Mouse (Mus musculus) embryonic fibroblast, embryonic 13.5 days (primary cell): Measurements from ENCODE around the gene Dcxr. TPM values are rescaled to one million over a fixed set of nuclear protein-coding genes. Genes with fewer than 3 reads are reported as not detected.
"Not testable (repeated sequence)": the region's sequence is repeated elsewhere in the genome, so short reads cannot be mapped to it uniquely, and the experiment has no call there.

ENCODE experiments used
- H3K27ac ChIP-seq: 2 replicates; pipeline ENCODE4 v1.5.1; 2012; ENCODE audit warnings: low read length, control low read depth, inconsistent platforms; ENCODE audit not compliant: insufficient read depth
- H3K4me1 ChIP-seq: 2 replicates; pipeline ENCODE4 v1.6.1; 2011; ENCODE audit warnings: low read length; ENCODE audit not compliant: control insufficient read depth, insufficient read depth
- H3K4me3 ChIP-seq: 2 replicates; pipeline ENCODE4 v1.5.1; 2011; ENCODE audit warnings: mild to moderate bottlenecking, control low read depth, low read length; ENCODE audit not compliant: insufficient read depth
- CTCF ChIP-seq: IDR thresholded peaks from 2 replicates; pipeline ENCODE4 v1.5.1; 2011; ENCODE audit warnings: mild to moderate bottlenecking, control low read depth, low read length, moderate library complexity, borderline replicate concordance; ENCODE audit not compliant: insufficient read depth
- POLR2A ChIP-seq: IDR thresholded peaks from 2 replicates; pipeline ENCODE4 v1.6.1; 2011; ENCODE audit warnings: low read depth, mild to moderate bottlenecking, control low read depth, low read length, moderate library complexity
- polyA plus RNA-seq: library from polyadenylated mRNA; stranded (reverse); fragments of >200 nt; gene quantifications from 2 replicates; pipeline ENCODE4 v1.2.4, GENCODE M21; 2011; ENCODE audit warnings: low read depth; ENCODE audit not compliant: missing spikeins, insufficient read length

Dcxr gene
- polyA plus RNA-seq, 1 experiment = 31.6 TPM

- no peak overlapping the region for H3K4me3 ChIP-seq
- TF ChIP-seq POLR2A (no peak), CTCF (no peak)
- H3K27ac ChIP-seq = no peak overlapping the region
- no peaks in the 10 kb centered on the region for H3K4me1 ChIP-seq
These were observed 50.1 kb downstream of the Dcxr start for GRCm38 (mm10) chr11:120676951-120677350.

- H3K4me1 ChIP-seq, H3K27ac ChIP-seq, H3K4me3 ChIP-seq: not testable (repeated sequence)
These were observed 51.2 kb downstream of the Dcxr start for GRCm38 (mm10) chr11:120675875-120676274.

Other genes starting within 250 kb of the Dcxr start
- 51.1 and 58.0 TPM in 2 replicates for gene Mrpl12, start 242.7 kb downstream of the Dcxr start, polyA plus RNA-seq
- gene Slc25a10, start 235.4 kb downstream of the Dcxr start, polyA plus RNA-seq = 22.0 and 22.4 TPM in 2 replicates
- gene Gcgr, start 196.6 kb downstream of the Dcxr start, polyA plus RNA-seq = not detected in 2 replicates
- gene Mcrip1, start 177.6 kb downstream of the Dcxr start, polyA plus RNA-seq = 65.4 and 90.1 TPM in 2 replicates
- gene Ppp1r27, start 176.1 kb downstream of the Dcxr start, polyA plus RNA-seq = not detected in 2 replicates
- gene P4hb, start 154.0 kb downstream of the Dcxr start, polyA plus RNA-seq = 846 and 907 TPM in 2 replicates
- gene Arhgdia, start 145.7 kb downstream of the Dcxr start, polyA plus RNA-seq = 500 and 534 TPM in 2 replicates
- gene Alyref, start 128.9 kb downstream of the Dcxr start, polyA plus RNA-seq = 112 and 150 TPM in 2 replicates
- 78.0 and 87.2 TPM in 2 replicates for gene Anapc11, start 128.9 kb downstream of the Dcxr start, polyA plus RNA-seq
- not detected in 2 replicates for gene Npb, start 118.8 kb downstream of the Dcxr start, polyA plus RNA-seq
- 39.5 and 45.2 TPM in 2 replicates for gene Pcyt2, start 109.3 kb downstream of the Dcxr start, polyA plus RNA-seq
- gene Sirt7, start 102.0 kb downstream of the Dcxr start, polyA plus RNA-seq = 15.9 and 19.2 TPM in 2 replicates
- 39.4 and 43.9 TPM in 2 replicates for gene Mafg, start 93.7 kb downstream of the Dcxr start, polyA plus RNA-seq
- gene Pycr1, start 83.5 kb downstream of the Dcxr start, polyA plus RNA-seq = 44.5 and 59.0 TPM in 2 replicates
- not detected in 2 replicates for gene Myadml2, start 79.1 kb downstream of the Dcxr start, polyA plus RNA-seq
- 0.47 and 0.63 TPM in 2 replicates for gene Notum, start 66.1 kb downstream of the Dcxr start, polyA plus RNA-seq
- 49.8 and 53.9 TPM in 2 replicates for gene Aspscr1, start 54.3 kb downstream of the Dcxr start, polyA plus RNA-seq
- 42.8 and 44.1 TPM in 2 replicates for gene Cenpx, start 13.5 kb downstream of the Dcxr start, polyA plus RNA-seq
- 16.1 and 17.8 TPM in 2 replicates for gene Lrrc45, start 13.4 kb downstream of the Dcxr start, polyA plus RNA-seq
- gene Rac3, start 5.8 kb downstream of the Dcxr start, polyA plus RNA-seq = 16.0 and 20.8 TPM in 2 replicates
- 27.8 and 30.7 TPM in 2 replicates for gene Cbr2, start 4.8 kb upstream of the Dcxr start, polyA plus RNA-seq
- 1.3 and 15.2 TPM in 2 replicates for gene Hmga1b, start 35.5 kb upstream of the Dcxr start, polyA plus RNA-seq
- 12.8 and 13.0 TPM in 2 replicates for gene Rfng, start 56.9 kb upstream of the Dcxr start, polyA plus RNA-seq
- gene Gps1, start 57.0 kb upstream of the Dcxr start, polyA plus RNA-seq = 103 and 112 TPM in 2 replicates
- 23.7 and 24.0 TPM in 2 replicates for gene Dus1l, start 69.1 kb upstream of the Dcxr start, polyA plus RNA-seq
- 61.2 and 72.6 TPM in 2 replicates for gene Fasn, start 97.3 kb upstream of the Dcxr start, polyA plus RNA-seq
- gene Ccdc57, start 205.6 kb upstream of the Dcxr start, polyA plus RNA-seq = 0.82 and 1.9 TPM in 2 replicates
- 43.8 and 63.2 TPM in 2 replicates for gene Slc16a3, start 221.2 kb upstream of the Dcxr start, polyA plus RNA-seq